Mouse (Mus musculus) urinary bladder, adult 18-20 months (tissue): ENCODE results near the gene Sla2.
"Not testable (repeated sequence)": the region's sequence is repeated elsewhere in the genome, so short reads cannot be mapped to it uniquely, and the experiment has no call there.

Experiments used
- DNase-seq, 2 experiments: peaks; one replicate each; pipeline ENCODE4 v3.0.0; 2022; ENCODE audit warnings: low spot score in 2 of 2, mixed read lengths in 2 of 2

Sla2 gene

GRCm38 (mm10) chr2:156868994-156869393 is 18.0 kb downstream of the Sla2 start:
- DNase-seq: no peak

DNA sequence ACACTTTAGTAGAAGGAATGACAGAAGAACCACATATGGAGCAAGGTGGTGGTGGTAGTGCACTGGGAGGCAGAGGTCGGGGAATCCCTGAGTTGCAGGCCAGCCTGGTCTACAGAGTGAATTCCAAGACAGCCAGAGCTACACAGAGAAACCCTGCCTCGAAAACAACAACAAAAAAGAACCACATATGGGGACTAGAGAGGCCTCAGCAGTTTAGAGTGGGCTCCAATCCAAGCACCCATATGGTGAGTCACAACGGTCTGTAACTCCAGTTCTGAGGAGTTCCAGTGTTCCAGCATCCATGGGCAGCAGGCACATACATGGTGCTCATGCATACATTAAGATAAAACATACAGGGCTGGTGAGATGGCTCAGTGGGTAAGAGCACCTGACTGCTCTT is 22.5 kb downstream of the Sla2 start:
- DNase-seq: no peak

GRCm38 (mm10) chr2:156863487-156864160 is 23.4 kb downstream of the Sla2 start:
- DNase-seq: peak in 1 of 2 experiments; percentile 53

DNA sequence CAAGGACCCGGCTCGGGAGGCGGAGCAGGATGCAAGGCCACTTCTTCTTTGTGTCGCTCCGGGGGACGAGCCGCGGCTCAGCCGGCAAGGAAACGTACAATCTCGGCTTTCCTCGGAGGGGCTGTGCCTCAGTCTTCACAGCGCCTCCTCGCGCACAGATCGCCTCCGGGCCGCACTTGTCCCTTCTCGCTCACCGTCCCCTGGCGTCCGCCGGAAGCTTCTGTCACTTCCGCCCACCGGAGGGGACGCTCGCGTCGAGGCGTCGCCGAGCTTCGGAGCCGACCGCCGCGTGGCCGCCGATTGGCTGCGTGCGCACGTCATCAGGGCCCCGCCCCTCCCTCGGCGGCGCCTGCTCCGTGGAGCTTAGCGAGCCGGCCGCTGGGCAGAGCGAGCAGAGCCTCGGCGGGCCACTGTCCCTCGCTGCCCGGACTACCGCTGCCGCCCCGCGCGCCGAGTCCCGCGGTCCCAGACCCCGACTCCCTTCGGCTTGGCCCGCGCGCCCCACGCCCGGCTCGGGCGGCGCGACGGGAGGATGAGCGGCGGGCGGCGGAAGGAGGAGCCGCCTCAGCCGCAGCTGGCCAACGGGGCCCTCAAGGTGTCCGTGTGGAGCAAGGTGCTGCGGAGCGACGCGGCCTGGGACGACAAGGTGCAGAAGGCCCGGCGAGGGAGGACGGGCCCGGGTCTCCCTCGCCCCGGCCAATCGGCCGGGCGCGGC is 24.1 kb downstream of the Sla2 start, which contains the start of gene Rab5if:
Rab5if (plus strand) TSS at position 357 of the 715 bp plus-strand sequence.
- DNase-seq: peak; percentile 93 to 96

DNA sequence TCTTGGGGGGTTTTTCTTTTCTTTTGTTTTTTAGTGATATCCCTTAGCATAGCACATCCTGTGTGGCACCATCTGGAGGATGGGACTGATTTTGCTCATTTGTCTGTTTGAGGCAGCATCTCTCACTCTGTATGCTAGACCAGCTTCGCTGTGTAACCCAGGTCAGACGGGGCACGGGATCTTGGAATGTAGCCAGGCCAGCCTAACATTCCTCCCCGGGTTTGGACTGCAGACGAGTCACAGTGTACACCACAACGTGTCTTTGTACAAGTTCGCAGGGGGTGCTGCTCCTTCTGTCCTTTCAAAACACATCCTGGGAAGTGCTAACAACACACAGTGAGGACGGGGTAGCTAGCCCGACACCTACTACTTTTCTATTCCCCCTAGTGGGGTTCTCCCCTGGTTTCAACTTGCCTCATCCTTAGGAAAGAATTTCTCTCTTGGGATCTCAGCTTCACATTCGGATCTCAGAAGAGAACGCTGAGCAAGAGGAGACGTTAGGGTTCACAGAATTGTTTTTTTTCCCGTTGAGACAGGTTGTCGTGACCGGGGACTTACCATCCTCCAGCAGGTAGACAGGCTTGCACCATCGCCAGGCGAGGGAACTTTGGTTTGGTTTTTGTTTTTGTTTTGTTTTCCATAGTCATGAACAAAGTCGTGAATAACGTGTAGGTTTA is 24.8 kb downstream of the Sla2 start:
- no peak for DNase-seq

- no peak for DNase-seq
These were observed 28.3 kb downstream of the Sla2 start for GRCm38 (mm10) chr2:156858671-156859070.

GRCm38 (mm10) chr2:156857835-156858234 is 29.2 kb downstream of the Sla2 start, which contains the start of gene 4930518I15Rik:
TSS of gene 4930518I15Rik (minus strand) at chr2:156857946.
- DNase-seq: no peak

GRCm38 (mm10) chr2:156857385-156857791 is 29.6 kb downstream of the Sla2 start:
- DNase-seq: no peak

GRCm38 (mm10) chr2:156856311-156856710 is 30.7 kb downstream of the Sla2 start:
- no peak for DNase-seq

DNA sequence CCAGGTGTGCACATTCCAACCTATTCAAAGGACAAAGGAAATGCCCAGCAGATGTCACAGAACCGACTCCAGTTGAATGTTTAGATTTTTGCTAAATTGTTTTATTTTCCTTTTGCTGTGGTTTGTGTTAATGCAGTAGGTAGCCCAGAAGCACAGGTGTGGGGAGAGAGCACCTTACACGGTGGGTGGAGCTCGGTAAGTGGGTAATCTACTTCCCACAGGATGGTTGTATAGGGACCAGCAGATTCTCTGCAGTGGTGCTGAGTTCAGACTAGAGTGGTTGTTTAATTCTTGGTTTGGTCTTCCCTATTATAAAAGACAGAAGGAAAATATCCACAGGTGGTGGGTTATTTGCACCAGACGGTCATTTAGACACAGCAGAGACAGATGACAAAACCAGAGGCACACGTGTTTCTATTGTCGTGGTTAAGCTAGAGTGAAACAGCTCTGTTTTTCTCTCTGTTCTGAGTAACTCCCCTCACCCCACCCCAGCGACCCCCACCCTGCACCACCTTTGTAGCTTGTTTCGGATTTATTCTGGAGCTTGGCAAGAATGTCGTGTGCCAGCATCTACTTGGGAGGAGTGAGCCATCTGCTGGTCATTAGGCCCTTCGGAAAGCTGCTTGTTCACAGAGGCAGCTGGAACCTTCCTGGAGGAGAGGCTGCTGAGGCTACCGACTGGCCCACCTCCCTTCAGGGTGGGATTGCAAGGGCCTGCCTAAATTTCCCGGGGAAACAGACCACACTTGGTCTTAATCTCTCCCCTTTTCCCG is 32.8 kb downstream of the Sla2 start:
- DNase-seq: not testable (repeated sequence)

DNA sequence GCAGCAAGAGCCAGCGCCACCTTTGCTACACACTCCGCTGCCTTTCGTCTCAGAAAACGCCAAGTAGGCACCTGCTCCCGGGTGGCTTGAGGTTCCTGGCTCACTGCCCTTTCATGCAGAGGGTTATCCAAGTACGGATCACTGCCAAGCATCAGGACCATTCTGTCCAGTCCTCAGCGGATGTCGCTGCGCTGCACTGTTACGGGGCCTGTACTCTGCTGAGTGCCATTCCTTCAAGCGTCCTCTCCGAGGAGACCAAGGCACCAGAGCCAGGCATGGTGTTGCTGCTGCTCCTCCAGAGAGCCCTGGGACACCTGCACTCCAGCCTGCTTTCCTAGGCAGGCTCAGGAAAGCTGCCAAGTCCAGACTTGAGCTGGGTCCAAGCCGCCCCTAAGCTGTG is 33.4 kb downstream of the Sla2 start:
- DNase-seq: not testable (repeated sequence)

DNA sequence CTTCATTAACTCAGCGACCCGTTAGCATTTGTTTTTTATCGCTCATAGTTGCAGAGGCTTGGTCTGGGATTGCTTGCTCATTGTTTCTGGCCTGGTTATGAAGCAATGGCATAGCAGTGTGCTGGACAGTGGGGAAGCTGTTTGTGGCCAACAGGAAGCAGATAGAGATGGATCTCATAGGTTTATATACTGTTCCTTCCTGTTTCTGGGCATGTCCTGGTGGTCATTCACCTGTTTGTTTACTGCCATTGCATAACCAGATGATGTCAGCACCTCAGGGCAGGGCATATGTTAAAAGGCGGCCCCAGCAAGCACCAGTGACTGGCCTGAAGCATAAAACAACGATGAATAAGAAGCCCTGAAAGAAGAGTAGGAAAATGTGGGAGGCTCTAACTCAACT is 36.5 kb downstream of the Sla2 start:
- DNase-seq: no peak

GRCm38 (mm10) chr2:156848526-156849182 is 38.3 kb downstream of the Sla2 start:
- no peak for DNase-seq

GRCm38 (mm10) chr2:156847653-156848052 is 39.3 kb downstream of the Sla2 start:
- no peak for DNase-seq

- DNase-seq: no peak
These were observed 42.3 kb downstream of the Sla2 start for GRCm38 (mm10) chr2:156844715-156845114.

- no peak for DNase-seq
These were observed 43.7 kb downstream of the Sla2 start for GRCm38 (mm10) chr2:156843331-156843730.

DNA sequence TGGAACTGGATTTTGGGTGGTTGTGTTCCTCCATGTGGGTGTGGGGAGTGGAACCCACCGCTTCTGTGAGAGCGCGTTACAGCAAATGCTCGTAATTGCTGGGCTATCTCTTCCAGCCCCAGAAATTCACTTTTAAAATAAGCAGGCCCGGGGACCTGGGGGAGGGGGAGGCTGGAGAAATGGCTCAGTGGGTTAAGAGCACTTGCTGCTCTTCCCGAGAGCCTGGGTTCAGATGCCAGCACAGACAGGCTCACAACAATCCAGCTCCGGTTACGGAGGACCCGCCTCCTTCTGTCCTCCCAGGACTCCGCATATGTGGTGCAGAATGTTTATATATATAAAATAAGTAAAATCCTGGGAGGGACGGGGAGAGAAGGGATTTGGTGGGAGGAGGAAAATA is 44.3 kb downstream of the Sla2 start:
- no peak for DNase-seq

- no peak for DNase-seq
These were observed 44.9 kb downstream of the Sla2 start for GRCm38 (mm10) chr2:156841841-156842706.

- DNase-seq: no peak
These were observed 45.8 kb downstream of the Sla2 start for GRCm38 (mm10) chr2:156841028-156841840.
